In the genomic region with DNA sequence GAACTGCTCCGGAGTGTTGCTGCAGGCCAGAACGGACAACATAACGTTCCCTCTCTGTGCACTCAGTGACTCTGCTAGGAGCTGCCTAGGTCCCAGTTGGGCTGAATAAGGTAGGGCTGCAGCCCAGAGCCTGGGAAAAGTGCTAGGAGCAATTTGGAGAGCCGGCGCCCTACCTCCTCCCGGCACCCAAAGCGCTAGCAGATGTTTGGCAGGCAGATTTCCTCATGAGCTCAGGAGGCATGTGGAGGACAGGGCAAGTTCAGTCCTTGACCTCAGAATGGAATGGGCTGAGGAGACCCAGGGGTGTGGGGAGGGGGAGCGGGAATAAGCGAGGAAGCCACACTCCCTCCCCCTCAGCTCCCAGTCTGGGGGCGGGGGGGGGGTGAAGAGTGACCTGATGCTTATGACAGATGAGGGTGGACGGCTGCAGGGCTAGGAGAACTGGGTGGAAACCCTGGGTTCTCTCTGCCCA, we compare ENCODE assay signal across 9 mouse cellular contexts.
DNase-seq lines count a peak whose midpoint lies in the region; ATAC-seq and TF ChIP-seq lines count a peak whose summit lies in the region.
"Had no signal": no experiment of that assay in that cellular context is flagged by ENCODE, and none has a peak within 500 bp of the region (broad histone marks: within the 10 kb centered on the region; RNA-seq: fewer than 3 reads in every experiment).

No protein-coding gene starts in this region.

- no peak overlapping the region for H3K9ac ChIP-seq in neural tube, embryonic 14.5 days (replicated peaks; ENCODE audit: low read depth, low read length)
- no peak overlapping the region for H3K9ac ChIP-seq in neural tube, embryonic 15.5 days (replicated peaks)
- no peak overlapping the region for H3K9ac ChIP-seq in kidney, postnatal 0 days (ENCODE audit: low read depth, low read length)
- H3K9ac ChIP-seq in forebrain, embryonic 12.5 days: no peak overlapping the region

- H3K9me3 ChIP-seq in neural tube, embryonic 14.5 days (ENCODE audit: control insufficient read depth, low read length): no peaks in the 10 kb centered on the region
- no peaks in the 10 kb centered on the region for H3K9me3 ChIP-seq in neural tube, embryonic 15.5 days (replicated peaks)
- H3K9me3 ChIP-seq in kidney, postnatal 0 days (replicated peaks; ENCODE audit: low read length): no peaks in the 10 kb centered on the region
- no peaks in the 10 kb centered on the region for H3K9me3 ChIP-seq in forebrain, embryonic 12.5 days

- 0 out of 2 replicates have a peak, but pooled peaks cover 3% of the 10 kb centered on the region for H3K4me1 ChIP-seq in neural tube, embryonic 14.5 days (ENCODE audit: control insufficient read depth, insufficient read depth, low read length)
- peaks cover 11% of the 10 kb centered on the region for H3K4me1 ChIP-seq in neural tube, embryonic 15.5 days
- 0 out of 2 replicates have a peak, but pooled peaks cover 4% of the 10 kb centered on the region for H3K4me1 ChIP-seq in kidney, postnatal 0 days (replicated peaks; ENCODE audit: insufficient read depth, low read length)
- 0 out of 2 replicates have a peak, but pooled peaks cover 3% of the 10 kb centered on the region for H3K4me1 ChIP-seq in forebrain, embryonic 12.5 days

- WGBS in neural tube, embryonic 14.5 days: 66% methylated on average over 11 of the region's 11 CpGs
- 66% methylated on average over 10 of the region's 11 CpGs for WGBS in neural tube, embryonic 15.5 days
- 34% methylated on average over 10 of the region's 11 CpGs for WGBS in kidney, postnatal 0 days
- WGBS in forebrain, embryonic 12.5 days: 76% methylated on average over 11 of the region's 11 CpGs

- H3K27me3 ChIP-seq in neural tube, embryonic 14.5 days (ENCODE audit: control insufficient read depth, insufficient read depth, low read length): no peaks in the 10 kb centered on the region
- H3K27me3 ChIP-seq in neural tube, embryonic 15.5 days (replicated peaks): no peaks in the 10 kb centered on the region
- H3K27me3 ChIP-seq in kidney, postnatal 0 days (ENCODE audit: insufficient read depth, low read length): no peaks in the 10 kb centered on the region
- no peaks in the 10 kb centered on the region for H3K27me3 ChIP-seq in forebrain, embryonic 12.5 days

- H3K4me2 ChIP-seq in neural tube, embryonic 14.5 days (ENCODE audit: low read depth, low read length): no peak overlapping the region
- H3K4me2 ChIP-seq in neural tube, embryonic 15.5 days: no peak overlapping the region
- H3K4me2 ChIP-seq in kidney, postnatal 0 days (ENCODE audit: low read length): no peak overlapping the region
- H3K4me2 ChIP-seq in forebrain, embryonic 12.5 days: no peak overlapping the region

- peak; percentile 9; the same call in 1 of the 2 replicates for ATAC-seq in neural tube, embryonic 14.5 days (ENCODE audit: low read depth)
- ATAC-seq in neural tube, embryonic 15.5 days (ENCODE audit: low FRiP score): no peak
- peak; percentile 57 for ATAC-seq in kidney, postnatal 0 days (replicated peaks; ENCODE audit: low FRiP score, low read depth)
- no peak for ATAC-seq in megakaryocyte, adult 5-6 weeks (ENCODE audit: poor library complexity, severe bottlenecking)
- no peak for ATAC-seq in forebrain, embryonic 12.5 days (ENCODE audit: low FRiP score)

- no peak overlapping the region for H3K27ac ChIP-seq in neural tube, embryonic 14.5 days (ENCODE audit: low read depth, low read length)
- no peak overlapping the region for H3K27ac ChIP-seq in neural tube, embryonic 15.5 days (replicated peaks)
- no peak overlapping the region for H3K27ac ChIP-seq in kidney, postnatal 0 days
- H3K27ac ChIP-seq in forebrain, embryonic 12.5 days: no peak overlapping the region
- H3K27ac ChIP-seq: macrophage had no signal

- no peaks in the 10 kb centered on the region for H3K36me3 ChIP-seq in neural tube, embryonic 14.5 days (ENCODE audit: control insufficient read depth, insufficient read depth, low read length)
- H3K36me3 ChIP-seq in neural tube, embryonic 15.5 days: no peaks in the 10 kb centered on the region
- no peaks in the 10 kb centered on the region for H3K36me3 ChIP-seq in kidney, postnatal 0 days (ENCODE audit: insufficient read depth, low read length)
- no peaks in the 10 kb centered on the region for H3K36me3 ChIP-seq in forebrain, embryonic 12.5 days (replicated peaks)

- no peak for TF ChIP-seq CTCF in kidney, postnatal 0 days (IDR thresholded peaks at IDR 0.05; ENCODE audit: low read depth)

- peak; percentile 97 for DNase-seq in heart, adult 11 months
- peak; percentile 72 for DNase-seq in kidney, postnatal 0 days (ENCODE audit: low spot score)
- DNase-seq in MN1 (ENCODE audit: low spot score): no peak
- DNase-seq: cerebellum, adult 11-12 months had no signal

- no peak overlapping the region for H3K4me3 ChIP-seq in neural tube, embryonic 14.5 days (ENCODE audit: low read depth, low read length)
- no peak overlapping the region for H3K4me3 ChIP-seq in neural tube, embryonic 15.5 days (replicated peaks)
- H3K4me3 ChIP-seq in kidney, postnatal 0 days (replicated peaks; ENCODE audit: low read depth, low read length): no peak overlapping the region
- no peak overlapping the region for H3K4me3 ChIP-seq in forebrain, embryonic 12.5 days (replicated peaks)

Comparison
In these comparisons a context has a peak if more than half of its experiments do, and no peak if none do; other contexts are left out.
1. ATAC-seq: peak in neural tube, embryonic 14.5 days (single experiment) and kidney, postnatal 0 days (single experiment); none in neural tube, embryonic 15.5 days (single experiment), megakaryocyte, adult 5-6 weeks (single experiment) and forebrain, embryonic 12.5 days (single experiment).